Mouse (Mus musculus): ENCODE results near the gene Prop1. TPM values are rescaled to one million over a fixed set of nuclear protein-coding genes. Genes with fewer than 3 reads are reported as not detected.

The Prop1 gene
- polyA plus RNA-seq, 1 experiment from 2014 or later, result 0.79 TPM

DNA sequence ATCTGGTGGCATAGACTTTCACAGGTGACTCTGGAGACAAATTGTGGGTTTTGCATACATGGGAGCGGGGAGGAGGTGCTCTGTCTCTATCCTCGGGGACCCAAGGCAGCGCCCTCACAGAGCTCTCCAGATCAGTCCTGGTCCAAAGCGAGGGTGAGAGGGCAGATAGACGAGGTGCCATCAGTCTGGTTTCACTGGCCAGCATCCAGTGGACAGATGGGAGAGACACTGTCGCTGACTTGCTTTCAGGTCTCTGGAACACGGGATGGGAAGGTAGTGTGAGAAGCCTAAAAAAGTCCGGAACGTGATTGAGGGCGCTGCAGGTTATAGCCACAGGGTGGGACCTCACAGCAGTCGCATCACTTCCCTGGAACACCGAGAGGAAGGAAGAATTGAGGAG, 11.2 kb downstream of the Prop1 start:
- H3K4me3 ChIP-seq (ENCODE audit: low read depth, low read length), result no peak overlapping the region
- no peaks in the 10 kb centered on the region for H3K4me1 ChIP-seq (ENCODE audit: control insufficient read depth, insufficient read depth, low read length)
- H3K9me3 ChIP-seq (replicated peaks; ENCODE audit: control insufficient read depth, low read length), result no peaks in the 10 kb centered on the region
- H3K27ac ChIP-seq (replicated peaks; ENCODE audit: low read depth, low read length), result no peak overlapping the region
- no peak for ATAC-seq (replicated peaks; ENCODE audit: insufficient number of reproducible peaks, low FRiP score, low TSS enrichment, low read depth)
- no peaks in the 10 kb centered on the region for H3K27me3 ChIP-seq (ENCODE audit: control insufficient read depth, insufficient read depth, low read length)
- H3K36me3 ChIP-seq (replicated peaks; ENCODE audit: control insufficient read depth, insufficient read depth, low read depth, low read length), result no peaks in the 10 kb centered on the region
- 73% methylated on average over 12 of the region's 12 CpGs for WGBS
- no peak overlapping the region for H3K9ac ChIP-seq (replicated peaks; ENCODE audit: low read length)
- no peak overlapping the region for H3K4me2 ChIP-seq (ENCODE audit: low read depth, low read length)
- DNase-seq (ENCODE audit: low spot score), result no peak

DNA sequence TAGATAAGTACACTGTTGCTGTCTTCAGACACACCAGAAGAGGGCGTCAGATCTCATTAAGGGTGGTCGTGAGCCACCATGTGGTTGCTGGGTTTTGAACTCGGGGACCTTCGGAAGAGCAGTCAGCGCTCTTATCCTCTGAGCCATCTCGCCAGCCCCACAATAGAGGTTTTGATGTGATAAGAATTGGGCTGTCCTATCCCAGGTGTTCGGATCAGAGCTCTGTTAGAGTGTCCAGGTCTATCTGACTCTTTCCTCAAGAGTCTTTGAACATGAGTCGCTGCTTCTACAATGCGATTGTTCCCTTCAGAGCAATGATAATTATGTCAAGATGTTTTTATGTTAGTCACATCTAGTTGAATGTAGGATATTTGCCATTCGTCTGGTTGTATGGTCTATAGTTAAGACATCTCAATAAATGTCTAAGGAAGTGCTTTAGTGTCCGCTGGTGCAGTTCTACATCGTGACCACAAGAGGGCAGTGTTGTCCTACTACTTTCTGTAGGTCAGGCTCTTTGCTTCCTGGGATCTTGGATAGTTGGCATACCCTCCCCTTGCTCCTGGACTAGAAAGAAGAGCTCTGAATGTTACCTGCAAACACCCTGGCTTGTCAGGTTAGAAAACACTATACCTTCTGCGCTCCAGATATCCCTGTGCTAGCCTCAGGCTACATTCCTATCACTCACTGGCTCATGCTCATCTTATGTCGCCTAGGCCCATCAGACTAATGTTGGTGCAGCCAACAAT, 13.8 kb downstream of the Prop1 start:
- Histone ChIP-seq H3K9ac (replicated peaks; ENCODE audit: low read length) (no peak overlapping the region), H3K9me3 (replicated peaks; ENCODE audit: control insufficient read depth, low read length) (no peaks in the 10 kb centered on the region), H3K4me1 (ENCODE audit: control insufficient read depth, insufficient read depth, low read length) (no peaks in the 10 kb centered on the region), H3K27ac (replicated peaks; ENCODE audit: low read depth, low read length) (no peak overlapping the region), H3K4me2 (ENCODE audit: low read depth, low read length) (no peak overlapping the region), H3K27me3 (ENCODE audit: control insufficient read depth, insufficient read depth, low read length) (no peaks in the 10 kb centered on the region), H3K36me3 (replicated peaks; ENCODE audit: control insufficient read depth, insufficient read depth, low read depth, low read length) (no peaks in the 10 kb centered on the region), H3K4me3 (ENCODE audit: low read depth, low read length) (no peak overlapping the region)
- DNase-seq (ENCODE audit: low spot score) (peak; percentile 86), ATAC-seq (replicated peaks; ENCODE audit: insufficient number of reproducible peaks, low FRiP score, low TSS enrichment, low read depth) (peak; percentile 48; the same call in 1 of the 2 replicates)
- 36% methylated on average over 14 of the region's 14 CpGs for WGBS

GRCm38 (mm10) chr11:50938435-50938834, 15.1 kb downstream of the Prop1 start:
- Histone ChIP-seq H3K4me1 (ENCODE audit: control insufficient read depth, insufficient read depth, low read length) (no peaks in the 10 kb centered on the region), H3K27me3 (ENCODE audit: control insufficient read depth, insufficient read depth, low read length) (no peaks in the 10 kb centered on the region), H3K27ac (replicated peaks; ENCODE audit: low read depth, low read length) (no peak overlapping the region), H3K4me3 (ENCODE audit: low read depth, low read length) (no peak overlapping the region), H3K4me2 (ENCODE audit: low read depth, low read length) (no peak overlapping the region), H3K9ac (replicated peaks; ENCODE audit: low read length) (no peak overlapping the region), H3K9me3 (replicated peaks; ENCODE audit: control insufficient read depth, low read length) (no peaks in the 10 kb centered on the region), H3K36me3 (replicated peaks; ENCODE audit: control insufficient read depth, insufficient read depth, low read depth, low read length) (no peaks in the 10 kb centered on the region)
- 79% methylated on average over 8 of the region's 8 CpGs for WGBS
- ATAC-seq (replicated peaks; ENCODE audit: insufficient number of reproducible peaks, low FRiP score, low TSS enrichment, low read depth) (no peak), DNase-seq (ENCODE audit: low spot score) (no peak)

DNA sequence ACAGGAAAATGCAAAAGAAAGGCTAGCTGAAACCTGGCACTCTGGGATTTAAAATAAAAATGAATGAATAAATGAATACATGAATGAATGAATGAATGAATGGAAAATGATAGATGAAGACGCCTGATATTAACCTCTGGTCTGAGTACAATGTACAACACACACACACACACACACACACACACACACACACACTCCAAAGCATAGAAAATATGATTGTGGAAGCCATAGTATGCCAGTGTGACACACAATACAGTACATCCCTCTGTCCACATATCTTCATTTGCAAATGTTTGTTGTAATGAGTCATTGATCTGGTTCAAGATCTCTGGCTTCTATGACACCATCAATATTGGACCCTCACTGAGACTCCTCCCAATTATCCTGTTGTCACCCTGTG, 21.5 kb downstream of the Prop1 start:
- Histone ChIP-seq H3K9ac (replicated peaks; ENCODE audit: low read length) (no peak overlapping the region), H3K4me3 (ENCODE audit: low read depth, low read length) (no peak overlapping the region), H3K4me1 (ENCODE audit: control insufficient read depth, insufficient read depth, low read length) (no peaks in the 10 kb centered on the region), H3K9me3 (replicated peaks; ENCODE audit: control insufficient read depth, low read length) (no peaks in the 10 kb centered on the region), H3K36me3 (replicated peaks; ENCODE audit: control insufficient read depth, insufficient read depth, low read depth, low read length) (no peaks in the 10 kb centered on the region), H3K4me2 (ENCODE audit: low read depth, low read length) (no peak overlapping the region), H3K27me3 (ENCODE audit: control insufficient read depth, insufficient read depth, low read length) (no peaks in the 10 kb centered on the region), H3K27ac (replicated peaks; ENCODE audit: low read depth, low read length) (no peak overlapping the region)
- DNase-seq (ENCODE audit: low spot score) (no peak), ATAC-seq (replicated peaks; ENCODE audit: insufficient number of reproducible peaks, low FRiP score, low TSS enrichment, low read depth) (peak; percentile 63; the same call in 1 of the 2 replicates)
- 85% methylated on average over 1 of the region's 1 CpGs for WGBS

GRCm38 (mm10) chr11:50931451-50931866, 22.1 kb downstream of the Prop1 start, which contains the start of gene Zfp354b:
Zfp354b (minus strand) TSS chr11:50931633.
- Histone ChIP-seq H3K4me3 (ENCODE audit: low read depth, low read length) (peak within 1 kb of the TSS; percentile 50), H3K4me1 (ENCODE audit: control insufficient read depth, insufficient read depth, low read length) (no peaks in the 10 kb centered on the region), H3K27me3 (ENCODE audit: control insufficient read depth, insufficient read depth, low read length) (no peaks in the 10 kb centered on the region), H3K4me2 (ENCODE audit: low read depth, low read length) (peak within 1 kb of the TSS; percentile 92), H3K36me3 (replicated peaks; ENCODE audit: control insufficient read depth, insufficient read depth, low read depth, low read length) (no peaks in the 10 kb centered on the region), H3K9me3 (replicated peaks; ENCODE audit: control insufficient read depth, low read length) (no peaks in the 10 kb centered on the region), H3K27ac (replicated peaks; ENCODE audit: low read depth, low read length) (no peak within 1 kb of the TSS), H3K9ac (replicated peaks; ENCODE audit: low read length) (peak within 1 kb of the TSS; percentile 49)
- DNase-seq (ENCODE audit: low spot score), result peak; percentile 95
- peak; percentile 94 for ATAC-seq (replicated peaks; ENCODE audit: insufficient number of reproducible peaks, low FRiP score, low TSS enrichment, low read depth)
- WGBS, result under 1% methylated on average over 18 of the region's 18 CpGs

- Histone ChIP-seq H3K4me2 (ENCODE audit: low read depth, low read length) (peak overlapping the region; percentile 92), H3K9ac (replicated peaks; ENCODE audit: low read length) (peak overlapping the region; percentile 49), H3K36me3 (replicated peaks; ENCODE audit: control insufficient read depth, insufficient read depth, low read depth, low read length) (no peaks in the 10 kb centered on the region), H3K27ac (replicated peaks; ENCODE audit: low read depth, low read length) (no peak overlapping the region), H3K27me3 (ENCODE audit: control insufficient read depth, insufficient read depth, low read length) (no peaks in the 10 kb centered on the region), H3K4me1 (ENCODE audit: control insufficient read depth, insufficient read depth, low read length) (no peaks in the 10 kb centered on the region), H3K4me3 (ENCODE audit: low read depth, low read length) (peak overlapping the region; percentile 50), H3K9me3 (replicated peaks; ENCODE audit: control insufficient read depth, low read length) (no peaks in the 10 kb centered on the region)
- peak; percentile 36 for ATAC-seq (replicated peaks; ENCODE audit: insufficient number of reproducible peaks, low FRiP score, low TSS enrichment, low read depth)
- 3% methylated on average over 16 of the region's 16 CpGs for WGBS
- no peak for DNase-seq (ENCODE audit: low spot score)
These were observed 22.5 kb downstream of the Prop1 start for GRCm38 (mm10) chr11:50931021-50931420.

DNA sequence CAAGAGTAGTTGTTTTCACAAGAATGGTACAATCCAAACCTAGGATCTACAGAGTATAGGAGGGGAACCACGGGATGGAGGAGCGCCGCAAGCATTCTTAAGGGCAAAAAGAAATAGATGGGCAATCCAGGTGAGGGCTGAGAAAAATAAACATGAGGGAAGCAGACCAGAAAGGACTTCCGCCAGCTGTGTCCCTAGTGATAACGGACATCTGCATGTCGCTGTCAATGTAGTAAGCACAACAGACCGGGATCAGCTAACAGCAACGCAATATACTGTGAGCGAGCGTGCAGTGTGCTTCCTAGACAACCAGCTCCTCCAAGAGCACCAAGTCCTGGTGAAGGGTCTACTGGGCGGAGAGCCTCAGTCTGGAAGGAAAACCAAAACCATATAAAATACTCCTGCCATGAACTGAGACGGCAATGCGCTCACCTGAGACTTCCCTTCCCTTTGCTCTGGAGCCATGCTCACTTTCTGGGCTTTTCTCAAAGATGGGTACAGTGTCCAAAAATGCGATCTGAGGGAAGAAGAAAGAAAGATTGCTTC, 23.0 kb downstream of the Prop1 start:
- H3K27me3 ChIP-seq (ENCODE audit: control insufficient read depth, insufficient read depth, low read length), result no peaks in the 10 kb centered on the region
- peak overlapping the region; percentile 92 for H3K4me2 ChIP-seq (ENCODE audit: low read depth, low read length)
- no peak overlapping the region; the same call in 1 of the 2 replicates for H3K9ac ChIP-seq (replicated peaks; ENCODE audit: low read length)
- H3K4me3 ChIP-seq (ENCODE audit: low read depth, low read length), result peak overlapping the region; percentile 50
- no peak for DNase-seq (ENCODE audit: low spot score)
- H3K4me1 ChIP-seq (ENCODE audit: control insufficient read depth, insufficient read depth, low read length), result no peaks in the 10 kb centered on the region
- WGBS, result 32% methylated on average over 14 of the region's 14 CpGs
- no peaks in the 10 kb centered on the region for H3K9me3 ChIP-seq (replicated peaks; ENCODE audit: control insufficient read depth, low read length)
- ATAC-seq (replicated peaks; ENCODE audit: insufficient number of reproducible peaks, low FRiP score, low TSS enrichment, low read depth), result no peak
- H3K27ac ChIP-seq (replicated peaks; ENCODE audit: low read depth, low read length), result no peak overlapping the region
- no peaks in the 10 kb centered on the region for H3K36me3 ChIP-seq (replicated peaks; ENCODE audit: control insufficient read depth, insufficient read depth, low read depth, low read length)

DNA sequence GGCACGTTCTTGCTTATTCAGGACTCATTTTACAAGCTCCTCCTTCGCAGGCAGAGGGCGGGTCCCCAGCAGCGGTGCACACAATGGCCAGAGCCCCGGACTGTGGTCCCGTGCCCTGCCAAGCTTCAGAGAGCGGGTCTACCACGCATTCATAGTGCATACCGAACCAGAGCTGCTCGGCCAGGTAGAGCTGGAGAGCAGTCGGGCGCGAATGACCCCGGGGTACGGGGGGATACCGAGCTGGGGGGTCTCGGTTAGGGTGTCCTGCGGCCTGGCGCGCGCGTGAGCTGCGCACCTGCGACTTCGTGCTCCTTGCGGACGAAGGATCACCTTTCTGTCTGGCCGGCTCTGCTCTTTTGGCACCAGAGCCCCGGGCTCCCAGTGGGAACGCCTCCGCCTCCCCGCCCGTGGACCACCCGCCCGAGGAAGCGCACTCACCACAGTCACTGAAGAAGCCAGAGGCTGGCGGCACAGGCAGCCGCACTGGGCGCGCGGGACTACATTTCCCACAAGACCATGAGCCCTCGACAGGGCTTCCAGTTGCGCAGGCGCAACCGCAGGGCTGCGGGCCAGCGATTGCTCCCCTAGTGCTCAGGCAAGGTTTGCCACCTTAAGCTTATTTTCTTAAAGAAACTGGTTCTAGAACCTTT, 37.8 kb downstream of the Prop1 start, which contains the start of gene Zfp2:
Zfp2 (minus strand) TSS at position 495 of the 650 bp plus-strand sequence.
- WGBS, result under 1% methylated on average over 42 of the region's 47 CpGs
- ATAC-seq (replicated peaks; ENCODE audit: insufficient number of reproducible peaks, low FRiP score, low TSS enrichment, low read depth), result peak; percentile 95
- 0 out of 2 replicates have a peak within 1 kb of the TSS, but pooled peaks have one; percentile 47 for H3K27ac ChIP-seq (replicated peaks; ENCODE audit: low read depth, low read length)
- H3K4me1 ChIP-seq (ENCODE audit: control insufficient read depth, insufficient read depth, low read length), result no peaks in the 10 kb centered on the region
- H3K36me3 ChIP-seq (replicated peaks; ENCODE audit: control insufficient read depth, insufficient read depth, low read depth, low read length), result peaks cover 7% of the 10 kb centered on the region
- H3K27me3 ChIP-seq (ENCODE audit: control insufficient read depth, insufficient read depth, low read length), result no peaks in the 10 kb centered on the region
- DNase-seq (ENCODE audit: low spot score), result peak; percentile 95
- H3K9me3 ChIP-seq (replicated peaks; ENCODE audit: control insufficient read depth, low read length), result no peaks in the 10 kb centered on the region
- peak within 1 kb of the TSS; percentile 79 for H3K4me3 ChIP-seq (ENCODE audit: low read depth, low read length)
- peak within 1 kb of the TSS; percentile 47 for H3K4me2 ChIP-seq (ENCODE audit: low read depth, low read length)
- peak within 1 kb of the TSS; percentile 91 for H3K9ac ChIP-seq (replicated peaks; ENCODE audit: low read length)
